16 mouse cellular contexts compared by ENCODE assay signal in the genomic region with DNA sequence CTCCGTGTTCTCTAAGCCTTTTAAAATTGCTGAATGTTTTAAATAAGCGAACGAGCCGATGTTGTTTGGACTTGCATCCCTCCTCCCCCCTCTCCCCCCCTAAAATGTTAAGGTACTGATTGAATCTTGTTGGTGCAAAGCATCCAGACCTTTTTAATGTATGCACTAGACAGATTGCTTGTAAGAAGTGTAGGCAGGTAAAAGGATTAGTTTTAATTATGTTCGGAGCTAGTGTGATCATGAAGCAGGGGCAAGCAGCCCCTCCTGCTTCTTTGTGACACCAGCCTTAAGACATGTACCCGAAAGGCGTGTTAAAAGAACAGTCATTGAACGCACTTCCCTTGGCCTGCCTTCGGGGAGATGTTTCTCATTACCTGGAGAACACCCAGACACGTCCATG.
"Had no signal": no experiment of that assay in that cellular context is flagged by ENCODE, and none has a peak within 500 bp of the region (broad histone marks: within the 10 kb centered on the region; RNA-seq: fewer than 3 reads in every experiment).

No protein-coding gene starts in this region.

- H3K4me3 ChIP-seq: liver, embryonic 15.5 days; midbrain, embryonic 10.5 days; midbrain, embryonic 12.5 days; myocyte; neural tube, embryonic 12.5 days; stomach, embryonic 15.5 days had no signal

- H3K4me2 ChIP-seq: liver, embryonic 15.5 days; lung, embryonic 14.5 days; midbrain, embryonic 12.5 days; neural tube, embryonic 12.5 days; stomach, embryonic 15.5 days had no signal

- H3K9me3 ChIP-seq: liver, embryonic 15.5 days; midbrain, embryonic 10.5 days; midbrain, embryonic 12.5 days; neural tube, embryonic 12.5 days; stomach, embryonic 15.5 days had no signal

- H3K27me3 ChIP-seq: liver, embryonic 15.5 days; midbrain, embryonic 12.5 days; neural tube, embryonic 12.5 days; stomach, embryonic 15.5 days had no signal

- H3K4me1 ChIP-seq: midbrain, embryonic 10.5 days; midbrain, embryonic 12.5 days; neural tube, embryonic 12.5 days; stomach, embryonic 15.5 days had no signal

- H3K36me3 ChIP-seq: liver, embryonic 15.5 days; midbrain, embryonic 10.5 days; midbrain, embryonic 12.5 days; neural tube, embryonic 12.5 days; stomach, embryonic 15.5 days had no signal

- ATAC-seq: liver, postnatal 0 days; midbrain, embryonic 16.5 days had no signal

- H3K27ac ChIP-seq: liver, embryonic 15.5 days; midbrain, embryonic 10.5 days; midbrain, embryonic 12.5 days; neural tube, embryonic 12.5 days; stomach, embryonic 15.5 days had no signal

- H3K9ac ChIP-seq: liver, embryonic 15.5 days; liver, postnatal 0 days; lung, embryonic 14.5 days; midbrain, embryonic 12.5 days; neural tube, embryonic 12.5 days; stomach, embryonic 15.5 days had no signal

- DNase-seq: liver, postnatal 0 days; lung, embryonic 14.5 days; lung, postnatal 10 days; lung, postnatal 4 days; midbrain, embryonic 14.5 days; right cerebral cortex, postnatal 14 days; thymus, adult 2 months; thymus, postnatal 25 days; thymus, postnatal 4 days had no signal
